Mouse (Mus musculus) spleen, adult 12 weeks (tissue): Measurements from ENCODE around the gene Smg5.
A peak's percentile ranks its signal among the peaks of the same experiment; 100 is the strongest.
"Not testable (repeated sequence)": the region's sequence is repeated elsewhere in the genome, so short reads cannot be mapped to it uniquely, and the experiment has no call there.

ENCODE experiments used
- DNase-seq: peaks from one replicate; pipeline ENCODE4 v3.0.0; 2022; ENCODE audit warnings: low spot score

Gene Smg5

DNA sequence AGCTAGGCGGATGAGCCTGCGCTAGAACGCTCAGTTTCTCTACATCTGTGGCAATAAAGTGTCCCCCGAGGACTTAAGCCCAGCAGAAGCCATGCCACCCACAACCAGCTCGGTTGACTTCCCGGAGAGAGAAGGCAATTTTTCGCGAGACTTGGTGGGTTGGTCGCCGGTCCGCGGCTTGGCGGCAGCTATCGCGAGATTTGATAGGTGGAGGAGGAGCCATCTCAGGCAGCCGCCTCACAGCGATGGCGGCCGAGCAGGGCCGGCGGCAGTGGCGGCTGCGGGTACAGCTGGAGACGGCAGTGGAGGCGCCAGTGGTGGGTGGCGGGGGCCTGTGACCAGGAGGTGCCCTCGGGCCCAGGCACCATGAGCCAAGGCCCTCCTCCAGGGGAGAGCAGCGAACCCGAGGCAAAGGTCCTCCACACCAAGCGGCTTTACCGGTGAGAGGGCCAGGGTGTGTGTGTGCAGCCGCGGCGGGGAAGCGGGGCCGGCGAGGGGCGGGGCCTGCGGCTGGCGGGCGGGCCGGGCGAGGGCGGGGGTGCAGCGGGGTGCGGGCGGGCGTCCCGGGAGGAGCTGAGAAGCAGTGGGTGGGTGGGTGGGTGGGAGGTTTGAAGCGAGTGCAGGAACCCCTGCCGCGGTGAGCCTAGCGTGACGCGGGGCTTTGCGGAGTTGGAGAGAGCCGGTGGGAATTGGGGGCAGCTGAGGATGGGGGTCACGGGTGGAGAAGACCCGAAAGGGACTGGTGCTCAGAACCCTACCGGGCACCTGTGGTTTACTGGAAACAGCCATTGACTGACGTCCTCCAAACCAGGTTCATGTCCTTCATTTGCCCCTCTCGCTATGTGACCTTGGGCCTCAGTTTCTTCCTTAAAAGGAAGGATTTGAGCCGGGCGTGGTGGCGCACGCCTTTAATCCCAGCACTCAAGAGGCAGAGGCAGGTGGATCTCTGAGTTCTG lies at the start of gene Smg5, which contains the start of gene Tmem79:
Gene Smg5, plus strand, starts transcription at position 203 of the 956 bp plus-strand sequence.
Gene Tmem79, minus strand, starts transcription at position 91 of the 956 bp plus-strand sequence.
- peak; percentile 97 for DNase-seq

DNA sequence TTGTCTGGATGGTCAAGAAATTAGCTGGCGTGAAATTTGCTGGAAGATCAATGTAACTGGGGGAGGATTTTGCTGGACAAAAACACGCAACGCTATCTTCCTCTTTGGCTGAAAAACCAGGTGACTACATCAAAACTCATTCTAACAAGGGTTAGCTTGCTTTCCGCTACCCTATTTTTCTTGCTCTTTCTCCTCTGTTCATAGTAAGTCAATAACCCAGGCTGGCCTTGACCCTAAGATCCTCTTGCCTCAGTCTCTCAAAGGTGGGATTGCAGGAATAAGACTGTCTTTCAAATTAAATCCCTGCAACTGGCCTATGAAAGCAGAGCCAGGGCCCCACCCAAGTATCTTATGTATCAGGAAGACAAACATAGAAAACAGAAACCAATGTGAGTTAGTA lies 49.0 kb upstream of the Smg5 start, which contains the start of gene Gm38392:
Gene Gm38392, minus strand, starts transcription at position 101 of the 400 bp plus-strand sequence.
- no peak for DNase-seq

DNA sequence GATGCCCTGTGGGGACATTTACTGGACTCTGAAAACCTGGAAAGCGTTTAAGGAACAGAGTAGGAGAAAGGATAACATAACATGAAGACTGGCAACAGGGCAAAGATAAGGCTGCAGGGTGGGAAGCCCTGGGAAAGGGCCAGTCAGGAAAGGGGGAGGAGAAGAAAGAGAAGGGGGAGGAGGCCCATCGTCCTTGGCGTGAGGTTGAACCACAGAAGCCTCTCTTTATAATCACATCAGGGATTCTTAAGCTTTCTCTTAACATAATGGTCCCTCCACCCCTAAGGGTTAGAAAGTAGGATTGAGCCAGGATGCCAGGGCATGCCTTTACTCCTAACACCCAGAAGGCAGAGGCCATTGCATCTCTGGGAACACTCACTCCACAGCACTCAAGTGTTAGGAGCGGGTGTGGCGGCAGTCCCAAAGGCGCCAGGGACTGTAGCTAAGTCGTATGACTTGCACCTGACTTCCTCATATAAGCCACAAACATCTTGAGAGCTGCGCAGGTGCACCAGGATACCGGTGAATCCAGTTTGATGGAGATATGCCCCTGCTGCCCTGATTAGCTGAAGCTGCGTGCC lies 47.8 kb upstream of the Smg5 start:
- DNase-seq = not testable (repeated sequence)

DNA sequence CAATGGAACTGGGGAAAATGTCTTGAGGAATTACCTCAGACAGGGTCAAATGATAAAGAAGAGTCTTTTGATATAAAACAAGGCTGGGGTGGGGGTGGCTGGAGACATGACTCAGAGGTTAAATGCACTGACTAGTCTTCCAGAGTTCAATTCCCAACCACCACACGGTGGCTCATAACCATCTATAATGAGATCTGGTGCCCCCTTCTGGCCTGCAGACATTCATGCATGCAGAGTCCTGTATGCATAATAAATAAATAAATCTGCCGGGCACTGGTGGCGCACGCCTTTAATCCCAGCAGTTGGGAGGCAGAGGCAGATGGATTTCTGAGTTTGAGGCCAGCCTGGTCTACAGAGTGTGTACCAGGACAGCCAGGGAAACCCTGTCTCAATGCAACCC lies 44.1 kb upstream of the Smg5 start:
- no peak for DNase-seq

DNA sequence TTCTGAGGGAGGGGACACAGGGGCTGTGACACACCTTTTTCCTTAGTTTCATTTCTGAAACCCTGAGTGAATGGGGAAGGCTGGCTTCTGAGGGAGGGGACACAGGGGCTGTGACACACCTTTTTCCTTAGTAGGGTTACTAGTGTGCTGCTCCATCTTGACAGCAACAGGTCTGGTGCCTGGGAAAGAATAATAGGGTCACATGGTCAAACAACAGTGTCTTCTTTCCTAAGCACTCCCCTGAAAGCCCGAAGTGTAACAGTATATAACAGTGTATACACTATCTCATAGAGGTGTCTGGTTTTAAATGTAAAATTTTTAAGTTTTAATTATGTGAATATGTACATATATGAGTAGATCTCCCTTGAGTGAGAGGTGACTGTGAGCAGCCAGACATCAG lies 40.8 kb upstream of the Smg5 start:
- DNase-seq = not testable (repeated sequence)

DNA sequence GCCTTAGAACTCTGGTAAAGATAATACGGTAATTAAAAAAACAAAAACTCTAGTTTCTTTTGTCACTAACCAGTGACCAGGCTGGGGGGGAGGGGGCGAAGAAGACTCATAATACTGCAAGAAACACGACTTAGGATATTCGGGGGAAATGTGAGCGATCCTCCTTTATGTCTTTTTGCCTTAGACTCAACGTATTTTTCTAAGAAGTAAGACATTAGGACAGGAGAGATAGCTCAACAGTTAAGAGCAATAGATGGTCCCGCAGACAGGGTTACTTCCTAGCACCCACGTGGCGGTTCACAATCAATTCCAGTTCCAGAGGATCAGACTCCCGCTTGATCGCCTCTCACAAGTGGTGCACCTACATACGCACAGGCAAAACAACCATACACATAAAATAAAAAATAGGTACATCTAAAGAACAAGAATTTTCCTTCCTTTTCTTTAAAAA lies 39.9 kb upstream of the Smg5 start:
- no peak for DNase-seq

DNA sequence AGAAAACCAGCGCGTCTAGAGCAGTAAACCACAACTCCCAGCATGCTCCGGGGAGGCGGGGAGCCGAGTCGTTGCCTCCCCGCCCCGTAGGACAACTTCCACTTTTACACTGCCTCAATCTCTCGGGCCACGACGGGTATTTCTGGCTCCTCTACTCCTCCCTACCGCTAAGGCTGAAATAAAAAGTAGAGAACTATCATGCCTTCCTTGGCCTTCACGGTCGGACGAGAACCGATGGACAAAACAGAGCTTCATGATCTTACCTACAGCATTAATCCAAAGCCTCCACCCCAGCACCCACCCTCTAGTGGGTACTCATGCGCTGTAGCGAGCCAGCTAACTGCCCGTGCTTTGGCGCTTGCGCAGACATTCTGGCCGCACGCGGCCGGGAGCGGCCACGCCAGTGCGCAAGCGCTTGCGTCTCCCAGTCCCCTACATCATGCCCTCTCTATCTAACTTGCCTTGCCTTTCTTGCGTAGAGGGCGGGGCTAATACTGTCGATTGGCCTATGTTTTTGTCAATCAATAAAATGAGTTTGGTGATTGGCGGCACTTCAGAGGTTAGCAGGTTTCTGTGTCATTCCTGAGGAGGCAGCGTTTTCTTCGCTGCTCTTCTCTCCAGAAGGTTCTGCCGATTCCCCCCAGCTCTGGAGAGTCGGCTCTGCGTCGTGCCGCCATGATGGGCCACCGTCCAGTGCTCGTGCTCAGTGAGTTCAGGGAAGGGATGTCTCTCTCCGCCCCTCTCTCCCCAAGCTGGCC lies 39.3 kb upstream of the Smg5 start, which contains the start of the genes Tsacc and Cct3:
Gene Tsacc, minus strand, starts transcription at position 439 of the 758 bp plus-strand sequence.
Gene Cct3, plus strand, starts transcription at position 556 of the 758 bp plus-strand sequence.
- peak; percentile 90 for DNase-seq

DNA sequence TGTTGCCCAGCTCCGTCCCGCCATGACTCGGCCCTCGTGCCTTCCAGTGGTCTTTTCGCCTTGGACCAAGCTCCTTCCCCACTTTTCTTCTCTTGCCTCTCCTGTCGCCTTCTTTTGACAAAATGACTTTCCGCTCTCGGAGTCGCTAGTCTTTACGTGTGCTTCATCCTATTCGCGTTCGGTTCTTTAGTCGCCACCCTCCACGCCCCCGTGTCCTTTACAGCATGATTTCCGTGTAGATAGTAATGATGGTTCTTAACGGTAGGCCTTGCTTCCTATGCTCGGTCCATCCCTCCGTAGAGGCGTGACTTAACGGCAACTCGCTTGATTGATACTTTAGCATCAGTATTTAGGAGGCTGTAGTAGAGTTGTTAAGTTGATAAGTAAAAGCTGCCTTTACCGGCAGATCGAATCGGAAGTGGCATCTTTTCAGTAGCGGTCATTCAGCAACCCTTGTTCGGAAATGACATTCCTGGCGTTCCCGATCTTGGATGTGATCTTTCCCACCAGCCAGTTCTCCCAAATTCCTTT lies 38.7 kb upstream of the Smg5 start:
- DNase-seq = no peak

DNA sequence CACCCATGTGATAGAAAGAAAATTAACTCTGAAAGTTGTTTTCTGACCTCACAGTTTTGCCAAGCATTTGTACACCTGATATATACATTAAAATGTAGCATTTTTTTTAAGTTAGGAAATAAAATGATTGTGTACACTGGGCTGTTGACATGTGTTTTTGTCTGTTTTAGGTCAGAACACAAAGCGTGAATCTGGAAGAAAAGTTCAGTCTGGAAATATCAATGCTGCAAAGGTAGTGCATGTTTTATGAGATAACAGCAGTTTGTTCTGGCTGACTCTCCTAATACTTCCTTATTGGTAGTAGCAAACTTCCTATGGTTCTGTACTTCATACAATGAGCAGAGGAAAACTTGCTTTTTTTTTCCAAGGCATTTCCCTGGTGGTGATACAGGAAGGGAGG lies 36.9 kb upstream of the Smg5 start:
- DNase-seq = no peak

DNA sequence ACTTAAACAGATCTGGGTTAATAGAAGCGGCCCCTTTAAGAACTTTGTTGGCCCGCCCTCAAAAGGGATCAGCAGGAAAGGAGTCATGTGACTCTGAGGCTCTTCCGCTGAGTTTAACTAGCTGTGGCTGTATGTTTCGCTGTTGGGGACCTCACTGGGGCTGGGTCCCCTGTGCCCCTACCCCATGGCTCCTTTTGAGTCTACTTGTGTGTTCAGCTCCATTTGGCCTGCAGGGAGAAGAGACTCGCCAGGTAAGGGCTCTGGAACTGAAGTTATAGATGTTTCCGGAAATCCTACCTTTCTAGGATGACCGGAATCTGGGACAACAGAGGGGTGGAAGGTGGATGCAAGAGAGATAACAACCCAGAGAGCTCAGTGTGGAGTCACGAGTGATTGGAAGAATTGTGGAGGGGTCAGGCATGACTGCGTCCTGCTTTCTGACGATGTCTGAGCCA lies 11.1 kb upstream of the Smg5 start, which contains the start of gene Glmp:
Gene Glmp, plus strand, starts transcription at position 73 of the 455 bp plus-strand sequence.
- DNase-seq = peak; percentile 25

DNA sequence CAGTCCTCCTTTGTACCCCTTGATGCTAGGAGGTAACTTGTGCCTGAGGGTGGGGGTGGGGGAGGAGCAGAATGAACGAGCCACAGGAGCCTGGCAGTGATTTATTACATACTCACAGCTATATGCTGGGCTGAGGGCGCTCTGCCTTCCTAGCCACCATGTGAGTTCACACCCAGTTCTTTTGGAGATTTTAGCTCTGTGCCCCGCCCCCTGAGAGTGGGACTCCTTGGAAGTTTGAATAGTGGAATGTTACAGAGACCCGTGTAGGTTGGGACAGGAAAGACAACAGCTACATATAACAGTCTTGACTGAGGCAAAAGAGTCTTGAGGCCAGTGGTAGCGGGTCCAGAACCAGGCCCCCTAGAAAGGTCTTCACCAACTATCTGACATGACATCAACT lies 7.1 kb upstream of the Smg5 start:
- DNase-seq = no peak

DNA sequence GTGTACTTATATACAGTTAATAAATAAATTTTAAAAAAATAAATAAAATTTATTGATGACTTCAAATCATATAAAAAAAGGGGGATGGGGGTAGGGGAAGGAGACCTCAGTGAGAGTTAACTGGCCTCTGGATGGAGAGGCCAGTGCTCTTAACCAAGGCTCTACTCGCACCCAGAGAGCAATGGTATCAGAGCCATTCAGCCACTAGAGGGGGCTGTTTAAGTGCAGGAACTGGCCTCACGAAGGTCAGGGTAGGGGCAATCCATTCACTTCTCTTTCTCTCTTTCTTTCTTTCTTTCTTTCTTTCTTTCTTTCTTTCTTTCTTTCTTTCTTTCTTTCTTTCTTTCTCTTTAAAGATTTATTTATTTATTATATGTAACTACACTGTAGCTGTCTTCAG lies 4.8 kb upstream of the Smg5 start:
- DNase-seq = peak; percentile 43

DNA sequence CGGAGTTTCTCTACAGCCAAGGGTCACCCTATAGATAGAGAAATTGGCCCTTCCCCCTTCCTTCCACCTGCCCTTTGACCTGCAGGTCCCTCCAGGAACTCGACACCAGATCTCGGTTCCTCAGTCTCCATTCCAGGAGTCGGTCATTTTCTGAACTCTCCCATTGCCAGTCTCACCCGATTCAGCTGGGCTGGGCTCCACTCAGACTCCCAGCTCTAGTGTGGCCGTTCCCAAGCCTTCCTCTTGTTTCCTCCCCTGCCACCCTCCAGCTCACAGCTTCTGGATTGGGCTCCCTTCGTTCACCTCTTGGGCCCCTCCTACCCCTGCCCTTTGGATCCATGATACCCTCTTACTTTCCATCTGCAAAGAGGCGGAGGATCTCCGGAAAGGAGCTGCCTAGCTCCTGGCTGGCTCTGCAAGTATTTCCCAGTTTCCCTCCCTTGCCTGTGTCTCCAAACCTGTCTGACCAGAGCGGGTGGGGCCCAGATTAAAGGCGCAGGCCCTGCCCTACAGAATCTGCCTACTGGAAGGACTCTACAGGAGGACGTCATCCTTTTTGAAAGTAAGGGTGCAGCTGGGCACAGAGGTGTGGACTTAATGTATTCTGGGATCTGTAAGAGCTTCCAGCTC lies 1.9 kb upstream of the Smg5 start:
- DNase-seq = no peak

DNA sequence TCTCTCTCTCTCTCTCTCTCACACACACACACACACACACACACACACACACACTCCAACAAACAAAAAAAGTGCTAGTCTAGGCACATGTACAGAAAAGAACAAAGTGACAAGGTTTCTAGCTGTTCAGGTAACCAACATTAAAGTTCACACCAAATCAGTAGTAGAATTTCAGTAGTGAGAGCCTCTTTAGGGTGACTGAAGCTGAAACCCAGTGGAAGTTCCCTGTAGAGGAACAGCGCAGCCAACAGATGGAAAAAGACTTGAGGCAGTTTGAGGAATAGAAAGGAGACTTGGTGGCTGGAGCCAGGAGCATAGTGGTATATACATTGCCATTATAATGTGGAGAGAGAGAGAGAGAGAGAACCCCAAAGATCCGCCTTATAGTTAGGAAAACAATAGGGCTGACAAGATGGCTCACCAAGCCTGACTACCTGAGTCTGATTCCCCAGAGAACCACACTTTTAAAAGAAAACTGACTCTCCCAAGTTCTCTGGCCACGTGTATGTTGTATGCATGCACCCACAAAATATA lies 1.1 kb upstream of the Smg5 start:
- no peak for DNase-seq

DNA sequence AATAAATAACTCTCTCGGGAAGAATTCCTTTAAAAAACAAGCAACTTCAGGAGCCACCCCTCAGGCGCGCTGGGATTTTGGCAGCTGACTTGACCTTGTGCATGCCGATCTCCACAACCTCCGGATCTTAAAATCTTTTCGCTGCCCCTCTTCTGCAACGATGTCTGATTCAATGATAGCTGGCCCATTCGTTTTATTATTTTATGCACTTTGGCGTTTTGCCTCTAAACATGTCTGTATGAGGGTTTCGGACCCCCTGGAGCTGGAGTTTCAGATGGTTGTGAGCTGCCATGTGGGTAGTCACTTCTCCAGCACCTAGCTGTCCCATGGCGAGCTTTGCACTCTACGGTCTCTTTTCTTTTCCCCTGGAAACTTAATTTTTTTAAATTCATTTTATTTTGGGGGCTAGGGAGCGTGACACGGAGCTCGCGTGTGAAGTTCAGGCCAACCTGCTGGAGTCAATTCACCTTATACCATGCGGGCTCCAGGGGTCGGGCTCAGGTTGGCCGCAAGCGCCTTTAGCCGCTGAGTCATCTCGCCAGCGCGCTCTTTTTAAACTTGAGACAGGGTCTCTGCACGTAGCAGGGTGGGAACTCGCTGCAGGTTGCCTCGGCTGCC lies 515 bp upstream of the Smg5 start:
- DNase-seq = no peak

DNA sequence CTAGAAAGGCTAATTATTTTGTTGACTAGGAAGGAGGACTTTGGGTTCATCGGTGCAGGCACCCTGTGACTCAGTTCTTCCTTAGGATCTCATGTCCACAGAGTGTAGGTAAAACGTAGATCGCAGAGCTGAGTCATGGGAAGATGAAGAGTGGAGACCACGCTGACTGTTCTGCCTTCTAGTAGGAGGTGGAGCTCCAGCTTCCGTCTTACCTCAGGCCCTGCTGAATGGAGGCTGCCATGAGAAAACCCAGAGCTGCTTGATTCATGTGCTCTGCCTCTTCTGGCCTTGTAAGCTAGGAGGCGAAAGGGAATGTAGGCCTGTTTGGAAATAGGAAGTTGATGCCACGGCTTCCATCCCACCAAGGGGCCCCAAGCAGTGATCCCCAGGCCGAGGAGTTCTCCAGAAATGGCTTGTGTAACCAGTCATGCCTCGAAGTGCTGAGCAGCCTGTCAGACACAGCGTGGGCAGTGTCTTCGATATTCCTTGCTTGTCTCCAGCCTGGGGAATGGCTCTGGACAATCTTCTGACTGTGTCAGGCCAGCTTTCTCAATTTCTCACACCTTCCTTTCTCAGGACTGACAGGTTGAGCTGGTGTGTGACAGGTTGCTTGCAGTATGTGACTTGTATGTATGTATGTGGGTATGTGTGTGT lies 1.4 kb downstream of the Smg5 start:
- DNase-seq = no peak

DNA sequence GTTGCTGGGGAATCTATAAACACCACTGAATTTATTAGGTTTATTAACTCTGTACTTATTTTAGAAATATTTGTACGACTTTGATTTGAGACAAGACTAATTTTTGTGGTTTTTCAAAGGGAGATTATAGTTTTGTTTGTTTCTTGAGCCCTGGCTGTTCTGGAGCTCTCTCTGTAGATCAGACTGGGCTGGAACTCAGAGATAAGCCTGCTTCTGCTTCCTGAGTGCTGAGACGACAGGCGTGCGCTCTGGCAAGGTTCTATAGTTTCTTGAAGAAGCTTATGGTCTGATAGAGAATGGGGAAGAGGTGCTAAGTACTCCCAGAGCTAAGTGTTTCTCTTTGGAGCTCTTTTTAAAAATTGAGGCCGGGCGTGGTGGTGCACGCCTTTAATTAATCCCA lies 2.3 kb downstream of the Smg5 start:
- no peak for DNase-seq

DNA sequence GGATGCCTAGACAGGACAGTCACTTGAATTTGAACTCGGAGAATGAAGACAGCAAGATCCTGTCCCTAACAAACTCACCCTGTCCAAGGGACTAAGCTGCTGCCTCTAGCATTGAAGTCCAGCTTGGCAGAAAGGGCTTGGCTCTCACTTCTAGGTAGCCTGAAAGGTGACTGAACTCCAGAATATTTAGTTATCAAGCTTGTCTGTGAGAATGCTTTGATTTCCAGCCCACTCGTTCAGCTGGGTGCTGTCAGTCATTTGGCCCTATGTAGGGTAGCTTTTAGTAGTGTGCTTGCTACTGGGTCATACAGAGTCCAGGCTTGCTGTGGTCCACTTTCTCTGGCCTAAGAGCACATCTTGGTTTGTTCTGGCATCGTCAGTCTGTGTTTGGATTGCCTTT lies 2.9 kb downstream of the Smg5 start:
- DNase-seq = no peak

DNA sequence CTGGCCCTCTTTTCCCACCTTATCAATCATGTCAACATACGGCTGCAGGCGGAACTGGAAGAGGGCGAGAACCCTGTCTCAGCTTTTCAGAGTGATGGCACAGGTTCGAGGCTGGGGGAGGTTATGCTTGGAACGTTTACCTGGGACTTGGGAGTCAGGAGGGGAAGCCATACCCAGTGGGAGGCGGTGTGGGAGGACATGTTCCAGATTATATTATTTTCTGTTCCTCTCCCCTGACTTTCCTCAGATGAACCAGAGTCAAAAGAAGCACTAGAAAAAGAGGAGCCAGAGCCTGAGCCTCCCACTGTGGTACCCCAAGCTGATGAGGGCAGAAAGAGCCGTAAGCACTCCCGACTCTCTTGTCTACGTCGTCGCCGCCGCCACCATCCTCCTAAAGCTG lies 14.7 kb downstream of the Smg5 start:
- no peak for DNase-seq

DNA sequence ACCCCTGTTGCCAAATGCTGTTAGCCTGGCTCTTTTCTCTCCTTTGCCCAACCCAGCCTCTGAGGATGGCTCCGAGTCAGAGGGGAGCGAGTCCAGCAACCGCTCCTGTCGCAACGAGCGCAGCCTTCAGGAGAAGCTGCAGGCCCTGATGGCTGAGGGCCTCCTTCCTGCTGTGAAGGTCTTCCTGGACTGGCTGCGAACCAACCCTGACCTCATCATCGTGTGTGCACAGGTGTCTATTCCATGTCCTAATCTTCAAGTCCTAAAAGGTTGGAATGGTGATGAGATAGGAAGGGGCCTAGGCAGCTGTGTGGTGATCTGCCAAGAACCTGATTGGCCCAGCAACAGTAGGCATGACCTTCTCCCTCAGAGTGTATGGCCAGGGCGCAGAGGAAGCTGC lies 16.8 kb downstream of the Smg5 start:
- DNase-seq = no peak
